Mouse (Mus musculus) liver, postnatal 0 days (tissue): ENCODE data around the gene Snrnp25. TPM values are rescaled to one million over a fixed set of nuclear protein-coding genes. Genes with fewer than 3 reads are reported as not detected.
A peak's percentile ranks its signal among the peaks of the same experiment; 100 is the strongest.

Experiments used
- ATAC-seq: fragments of 200-750 bp; cut with Nextera tagmentation; 2 replicates; pipeline ENCODE4 v1.8.0; 2017; ENCODE audit warnings: mild to moderate bottlenecking, moderate library complexity
- DNase-seq: peaks from one replicate; pipeline ENCODE4 v3.0.0-alpha.2; 2016
- H3K27ac ChIP-seq: fragments of 300-500 bp; sonication (generic); 2 replicates; pipeline ENCODE4 v1.5.1; 2014; ENCODE audit warnings: antibody characterized with exemption, moderate library complexity, mild to moderate bottlenecking, low read depth
- H3K27me3 ChIP-seq: fragments of 300-500 bp; sonication (generic); 2 replicates; pipeline ENCODE4 v1.6.1; 2014; ENCODE audit warnings: low read length, control low read depth, mixed read lengths; ENCODE audit not compliant: insufficient read depth
- H3K36me3 ChIP-seq: fragments of 300-500 bp; sonication (generic); replicated peaks from 2 replicates; pipeline ENCODE4 v1.6.1; 2014; ENCODE audit warnings: mild to moderate bottlenecking, control low read depth, low read length, moderate library complexity, mixed read lengths; ENCODE audit not compliant: insufficient read depth
- H3K4me1 ChIP-seq: fragments of 300-500 bp; sonication (generic); 2 replicates; pipeline ENCODE4 v1.6.1; 2014; ENCODE audit warnings: antibody characterized with exemption, mild to moderate bottlenecking, control low read depth; ENCODE audit not compliant: insufficient read depth
- H3K4me2 ChIP-seq: fragments of 300-500 bp; sonication (generic); 2 replicates; pipeline ENCODE4 v1.6.1; 2014; ENCODE audit warnings: low read depth, mild to moderate bottlenecking, low read length, moderate library complexity, mixed read lengths
- H3K4me3 ChIP-seq: fragments of 300-500 bp; sonication (generic); 2 replicates; pipeline ENCODE4 v1.5.1; 2014; ENCODE audit warnings: low read depth, low read length
- H3K9ac ChIP-seq: fragments of 300-500 bp; sonication (generic); replicated peaks from 2 replicates; pipeline ENCODE4 v1.6.1; 2014; ENCODE audit warnings: mild to moderate bottlenecking, moderate library complexity
- H3K9me3 ChIP-seq: fragments of 300-500 bp; sonication (generic); 2 replicates; pipeline ENCODE4 v1.6.1; 2016; ENCODE audit warnings: mild to moderate bottlenecking, control low read depth, low read length, mixed read lengths
- CTCF ChIP-seq: sonication (generic); IDR thresholded peaks from 2 replicates; pipeline ENCODE4 v1.5.1; 2016; ENCODE audit warnings: antibody characterized with exemption, low read depth
- EP300 ChIP-seq: IDR thresholded peaks from 2 replicates; pipeline ENCODE4 v1.6.1; 2016; ENCODE audit warnings: antibody characterized with exemption, low read depth, mild to moderate bottlenecking
- WGBS: fragments of 180-500 bp; shearing (Covaris S2); extraction: QIAGEN DNeasy Blood & Tissue Kit; methylation state at CpG from one replicate; pipeline ENCODE4 v1.1.7; 2014; ENCODE audit not compliant: insufficient replicate concordance; 5-methylcytosine and 5-hydroxymethylcytosine counted together
- polyA plus RNA-seq: library from polyadenylated mRNA; unstranded; fragments of >200 nt; fragmentation: Nextera tagmentation; extraction: Ambion mirVana; gene quantifications from 2 replicates; pipeline ENCODE4 v1.2.1, GENCODE M21; 2015

Gene Snrnp25
- polyA plus RNA-seq, 1 experiment from 2014 or later: 32.9 TPM

- ATAC-seq: no peak
- no peak for TF ChIP-seq EP300
- no peak for TF ChIP-seq CTCF
- DNase-seq: no peak
- H3K9ac ChIP-seq: peak overlapping the region; percentile 68
- peaks cover 77% of the 10 kb centered on the region for H3K36me3 ChIP-seq
- H3K9me3 ChIP-seq: no peaks in the 10 kb centered on the region
- peaks cover 45% of the 10 kb centered on the region for H3K4me1 ChIP-seq
- no peaks in the 10 kb centered on the region for H3K27me3 ChIP-seq
- no peak overlapping the region for H3K4me3 ChIP-seq
- no peak overlapping the region for H3K4me2 ChIP-seq
- H3K27ac ChIP-seq: peak overlapping the region; percentile 94
- WGBS: 75% methylated on average over 3 of the region's 3 CpGs
These were observed 38.8 kb downstream of the Snrnp25 start for GRCm38 (mm10) chr11:32244064-32244463.

DNA sequence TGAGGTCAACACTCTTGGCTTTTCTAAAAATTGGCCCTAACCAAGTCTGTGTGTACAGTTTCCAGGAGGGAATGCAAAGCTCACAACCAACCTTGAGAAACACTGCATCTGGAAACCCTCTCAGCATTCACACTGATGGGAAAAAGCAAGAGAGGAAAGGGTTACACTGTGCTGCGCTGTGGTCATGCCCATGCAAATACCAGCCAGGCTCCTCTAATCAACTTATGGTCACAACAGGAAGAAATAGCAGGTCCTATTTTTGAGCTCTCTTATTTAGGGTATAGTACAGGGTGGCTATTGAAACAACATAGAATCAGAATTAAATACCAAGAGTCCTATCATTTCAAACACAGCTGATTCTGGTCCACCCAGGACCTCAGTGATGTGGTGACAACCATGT is 39.4 kb downstream of the Snrnp25 start:
- H3K9ac ChIP-seq: peak overlapping the region; percentile 68

DNA sequence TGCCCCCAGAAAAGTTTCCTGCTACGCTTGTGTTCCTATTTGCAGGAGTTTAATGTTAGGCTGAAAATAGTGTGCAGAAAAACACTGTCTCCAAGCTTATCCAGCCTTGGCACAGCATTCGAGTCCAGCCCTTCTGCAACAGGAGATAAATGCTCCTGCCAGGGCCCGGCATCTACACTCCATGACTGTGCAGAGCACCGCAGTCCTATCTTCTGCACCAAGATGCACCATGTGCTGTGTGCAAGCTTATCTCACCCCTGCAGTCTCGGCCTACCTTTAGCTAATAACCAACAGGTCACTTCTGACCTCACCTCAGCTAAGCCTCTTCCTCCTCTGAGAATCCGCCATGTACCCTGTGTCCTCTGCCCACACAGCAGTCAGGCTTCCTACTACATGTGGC is 40.4 kb downstream of the Snrnp25 start:
- Histone ChIP-seq H3K36me3 (peaks cover 82% of the 10 kb centered on the region), H3K4me2 (peak overlapping the region; percentile 20), H3K9me3 (no peaks in the 10 kb centered on the region), H3K27ac (peak overlapping the region; percentile 94), H3K27me3 (no peaks in the 10 kb centered on the region), H3K4me1 (peaks cover 53% of the 10 kb centered on the region), H3K9ac (peak overlapping the region; percentile 68), H3K4me3 (no peak overlapping the region)
- ATAC-seq (peak; percentile 99), DNase-seq (peak; percentile 80)
- TF ChIP-seq EP300 (peak; percentile 100), CTCF (no peak)
- WGBS: 60% methylated on average over 6 of the region's 6 CpGs

More for the DNA sequence above, 39.4 kb downstream of the Snrnp25 start:
- 89% methylated on average over 1 of the region's 1 CpGs for WGBS
- Histone ChIP-seq H3K27me3 (no peaks in the 10 kb centered on the region), H3K9me3 (no peaks in the 10 kb centered on the region), H3K4me1 (peaks cover 45% of the 10 kb centered on the region), H3K4me3 (no peak overlapping the region), H3K36me3 (peaks cover 78% of the 10 kb centered on the region), H3K4me2 (0 out of 2 replicates have a peak overlapping the region, but pooled peaks have one; percentile 20), H3K27ac (peak overlapping the region; percentile 94)
- no peak for TF ChIP-seq CTCF
- no peak for TF ChIP-seq EP300
- ATAC-seq (no peak), DNase-seq (no peak)

DNA sequence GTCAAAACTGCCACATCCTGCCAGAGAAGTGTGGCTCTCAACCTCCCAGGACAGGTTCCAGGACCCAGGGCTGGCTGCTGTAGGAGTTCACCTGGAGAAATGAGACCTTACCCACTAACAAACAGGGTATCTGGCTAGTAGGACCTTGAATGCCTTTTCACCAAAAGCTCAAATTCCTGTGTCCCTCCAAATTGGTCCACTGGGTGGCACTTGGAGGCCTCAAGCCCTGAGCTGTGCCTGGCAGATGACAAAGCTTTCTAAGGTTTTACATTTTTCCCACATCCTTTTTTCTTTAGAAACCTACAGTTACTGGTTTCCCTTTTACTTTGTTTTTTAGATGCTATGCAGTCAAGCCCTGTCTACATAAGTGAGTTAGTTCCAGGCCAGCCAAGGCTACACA is 41.9 kb downstream of the Snrnp25 start:
- Histone ChIP-seq H3K4me1 (peaks cover 50% of the 10 kb centered on the region), H3K4me3 (no peak overlapping the region), H3K9me3 (no peaks in the 10 kb centered on the region), H3K4me2 (no peak overlapping the region), H3K27ac (peak overlapping the region; percentile 90), H3K27me3 (no peaks in the 10 kb centered on the region), H3K9ac (peak overlapping the region; percentile 6), H3K36me3 (peaks cover 77% of the 10 kb centered on the region)
- ATAC-seq: no peak
- TF ChIP-seq CTCF: peak; percentile 72
- peak; percentile 70; the same call in 1 of the 2 replicates for TF ChIP-seq EP300
- DNase-seq: no peak

GRCm38 (mm10) chr11:32248350-32248749 is 43.1 kb downstream of the Snrnp25 start:
- peak overlapping the region; percentile 90 for H3K27ac ChIP-seq
- H3K9ac ChIP-seq: no peak overlapping the region
- WGBS: 72% methylated on average over 3 of the region's 3 CpGs
- TF ChIP-seq CTCF (no peak), EP300 (no peak)
- H3K4me3 ChIP-seq: no peak overlapping the region
- H3K4me1 ChIP-seq: peaks cover 37% of the 10 kb centered on the region
- H3K36me3 ChIP-seq: peaks cover 78% of the 10 kb centered on the region
- H3K27me3 ChIP-seq: no peaks in the 10 kb centered on the region
- H3K4me2 ChIP-seq: no peak overlapping the region
- DNase-seq (no peak), ATAC-seq (no peak)
- no peaks in the 10 kb centered on the region for H3K9me3 ChIP-seq

DNA sequence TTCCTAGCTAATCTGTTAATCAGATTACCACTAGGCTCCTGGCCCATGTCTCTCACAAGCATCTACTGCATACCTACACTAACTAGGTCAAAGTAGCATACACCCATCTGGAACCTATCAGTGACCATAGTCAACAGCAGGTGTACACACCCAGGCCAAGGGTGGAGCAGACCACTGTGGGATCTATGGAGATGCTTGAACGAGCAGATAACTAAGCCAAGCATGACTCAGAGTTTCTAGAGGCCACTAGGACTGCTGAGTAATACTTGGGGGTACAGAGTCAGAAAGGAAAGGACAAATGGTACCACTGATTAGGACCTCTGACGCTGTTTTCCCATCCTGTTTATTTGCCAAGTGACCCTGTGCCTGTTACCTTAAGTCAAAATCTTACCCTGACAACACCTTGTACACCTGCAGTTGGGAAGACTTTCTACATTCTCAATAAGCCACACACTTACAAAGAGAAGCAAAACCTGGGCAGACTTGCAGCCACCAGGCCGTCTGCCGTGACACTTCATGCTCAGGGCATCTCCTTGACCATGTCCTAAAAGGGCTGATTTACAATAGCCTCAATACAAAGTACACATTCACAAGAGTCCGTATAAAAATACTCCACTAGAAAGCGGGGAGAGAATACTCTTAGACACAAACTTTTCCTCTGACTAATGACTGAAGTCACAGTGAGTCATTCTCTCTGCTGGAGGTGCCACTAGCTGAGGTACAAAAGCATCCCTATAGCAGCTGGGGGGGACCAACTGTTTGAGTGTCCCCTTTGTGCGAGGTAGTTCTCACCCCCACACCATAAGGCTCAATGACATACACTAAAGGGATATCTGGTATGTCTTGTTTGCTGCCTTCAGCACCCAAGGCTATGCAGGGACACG is 45.9 kb downstream of the Snrnp25 start:
- peaks cover 25% of the 10 kb centered on the region for H3K4me1 ChIP-seq
- DNase-seq: peak; percentile 71

More for the DNA sequence above, 45.9 kb downstream of the Snrnp25 start:
- H3K4me2 ChIP-seq: no peak overlapping the region
- H3K9ac ChIP-seq: peak overlapping the region; percentile 55
- no peaks in the 10 kb centered on the region for H3K9me3 ChIP-seq
- no peak overlapping the region for H3K4me3 ChIP-seq
- TF ChIP-seq CTCF: 0 out of 2 replicates have a peak, but pooled peaks have one; percentile 10
- peak; percentile 100 for TF ChIP-seq EP300
- peak overlapping the region; percentile 90 for H3K27ac ChIP-seq
- peak; percentile 98 for ATAC-seq
- H3K36me3 ChIP-seq: peaks cover 72% of the 10 kb centered on the region
- no peaks in the 10 kb centered on the region for H3K27me3 ChIP-seq
- 72% methylated on average over 8 of the region's 8 CpGs for WGBS
